Comparison of ENCODE assay signal across 9 mouse cellular contexts in genomic region chr19:43525566-43525965, GRCm38 (mm10). TPM values are rescaled to one million over a fixed set of nuclear protein-coding genes. Genes with fewer than 3 reads are reported as not detected.
DNase-seq lines count a peak whose midpoint lies in the region; ATAC-seq and TF ChIP-seq lines count a peak whose summit lies in the region.
"Had no signal": no experiment of that assay in that cellular context is flagged by ENCODE, and none has a peak within 500 bp of the region (broad histone marks: within the 10 kb centered on the region; RNA-seq: fewer than 3 reads in every experiment).

No protein-coding gene starts in this region.

- 82% methylated on average over 7 of the region's 7 CpGs for WGBS in kidney, adult 2 months
- 91% methylated on average over 7 of the region's 7 CpGs for WGBS in embryonic facial prominence, embryonic 12.5 days
- 92% methylated on average over 7 of the region's 7 CpGs for WGBS in hindbrain, embryonic 12.5 days
- 94% methylated on average over 7 of the region's 7 CpGs for WGBS in midbrain, embryonic 11.5 days

- no peaks in the 10 kb centered on the region for H3K36me3 ChIP-seq in kidney, adult 2 months (ENCODE audit: control insufficient read depth, insufficient read depth, low read length)
- H3K36me3 ChIP-seq in embryonic facial prominence, embryonic 12.5 days = no peaks in the 10 kb centered on the region
- no peaks in the 10 kb centered on the region for H3K36me3 ChIP-seq in hindbrain, embryonic 12.5 days
- H3K36me3 ChIP-seq in midbrain, embryonic 11.5 days (ENCODE audit: control insufficient read depth, insufficient read depth, low read length) = no peaks in the 10 kb centered on the region
- H3K36me3 ChIP-seq: limb, embryonic 15.5 days had no signal

- peak overlapping the region; percentile 62; the same call in 1 of the 2 replicates for H3K9ac ChIP-seq in embryonic facial prominence, embryonic 12.5 days
- H3K9ac ChIP-seq in hindbrain, embryonic 12.5 days = no peak overlapping the region
- no peak overlapping the region for H3K9ac ChIP-seq in midbrain, embryonic 11.5 days (ENCODE audit: low read length)

- peak overlapping the region; percentile 58; the same call in 1 of the 2 replicates for H3K4me2 ChIP-seq in embryonic facial prominence, embryonic 12.5 days (replicated peaks)
- H3K4me2 ChIP-seq in hindbrain, embryonic 12.5 days (replicated peaks) = peak overlapping the region; percentile 72
- peak overlapping the region; percentile 68; the same call in 1 of the 2 replicates for H3K4me2 ChIP-seq in midbrain, embryonic 11.5 days

- no peaks in the 10 kb centered on the region for H3K27me3 ChIP-seq in kidney, adult 2 months (replicated peaks; ENCODE audit: control insufficient read depth, insufficient read depth, low read length)
- H3K27me3 ChIP-seq in embryonic facial prominence, embryonic 12.5 days = 0 out of 2 replicates have a peak, but pooled peaks cover 4% of the 10 kb centered on the region
- peaks cover 12% of the 10 kb centered on the region for H3K27me3 ChIP-seq in hindbrain, embryonic 12.5 days
- no peaks in the 10 kb centered on the region for H3K27me3 ChIP-seq in midbrain, embryonic 11.5 days (ENCODE audit: control insufficient read depth, insufficient read depth, low read length)
- H3K27me3 ChIP-seq: limb, embryonic 15.5 days had no signal

- TF ChIP-seq POLR2A in kidney, adult 2 months (IDR thresholded peaks at IDR 0.05; ENCODE audit: low read depth, low read length) = no peak

- TF ChIP-seq CTCF in kidney, adult 2 months (conservative IDR thresholded peaks at IDR 0.05; ENCODE audit: insufficient read depth, insufficient read length, low read depth, low read length) = no peak

- ATAC-seq in embryonic facial prominence, embryonic 12.5 days (ENCODE audit: insufficient number of reproducible peaks, insufficient read depth, low FRiP score, low TSS enrichment) = no peak
- no peak for ATAC-seq in hindbrain, embryonic 12.5 days (ENCODE audit: low FRiP score)
- ATAC-seq in midbrain, embryonic 11.5 days (ENCODE audit: low FRiP score) = no peak

- H3K27ac ChIP-seq in kidney, adult 2 months (ENCODE audit: insufficient read depth, low read depth, low read length) = peak overlapping the region; percentile 97
- H3K27ac ChIP-seq in embryonic facial prominence, embryonic 12.5 days = no peak overlapping the region
- no peak overlapping the region for H3K27ac ChIP-seq in hindbrain, embryonic 12.5 days
- H3K27ac ChIP-seq in midbrain, embryonic 11.5 days (ENCODE audit: low read depth, low read length) = no peak overlapping the region

- H3K4me1 ChIP-seq in kidney, adult 2 months (ENCODE audit: control insufficient read depth, insufficient read depth, low read length) = peaks cover 19% of the 10 kb centered on the region
- peaks cover 19% of the 10 kb centered on the region; the same call in 1 of the 2 replicates for H3K4me1 ChIP-seq in embryonic facial prominence, embryonic 12.5 days
- peaks cover 31% of the 10 kb centered on the region for H3K4me1 ChIP-seq in hindbrain, embryonic 12.5 days
- peaks cover 18% of the 10 kb centered on the region for H3K4me1 ChIP-seq in midbrain, embryonic 11.5 days (ENCODE audit: control insufficient read depth, insufficient read depth, low read length)

- no peak overlapping the region for H3K4me3 ChIP-seq in kidney, adult 2 months (ENCODE audit: insufficient read depth, low read depth, low read length)
- H3K4me3 ChIP-seq in embryonic facial prominence, embryonic 12.5 days = no peak overlapping the region
- H3K4me3 ChIP-seq in hindbrain, embryonic 12.5 days = no peak overlapping the region
- no peak overlapping the region for H3K4me3 ChIP-seq in midbrain, embryonic 11.5 days (ENCODE audit: low read depth, low read length)

- no peaks in the 10 kb centered on the region for H3K9me3 ChIP-seq in embryonic facial prominence, embryonic 12.5 days
- H3K9me3 ChIP-seq in hindbrain, embryonic 12.5 days (replicated peaks) = no peaks in the 10 kb centered on the region
- no peaks in the 10 kb centered on the region for H3K9me3 ChIP-seq in midbrain, embryonic 11.5 days (ENCODE audit: control insufficient read depth, low read length)
- H3K9me3 ChIP-seq: limb, embryonic 15.5 days had no signal

- DNase-seq in kidney, adult 2 months = no peak
- DNase-seq in kidney, postnatal 25 days = no peak
- DNase-seq in midbrain, embryonic 11.5 days (ENCODE audit: low spot score, missing footprints) = no peak
- DNase-seq in frontal cortex, postnatal 25 days (ENCODE audit: low spot score in 2 of 2) = no peak
- no peak for DNase-seq in right cerebral cortex, postnatal 25 days
- no peak for DNase-seq in thymus, postnatal 36 days

RNA-seq across cellular contexts. Expression of gene Got1, which starts 1.2 kb away (rescaled TPM):
- 107 and 118 TPM in 2 replicates for polyA plus RNA-seq in kidney, adult 2 months (2012; rRNA removed)
- 42.9 and 44.1 TPM in 2 replicates for polyA plus RNA-seq in embryonic facial prominence, embryonic 12.5 days (2016; fragmentation: Nextera tagmentation; extraction: Ambion mirVana)
- 54.9 and 58.5 TPM in 2 replicates for polyA plus RNA-seq in hindbrain, embryonic 12.5 days (2016; fragmentation: Nextera tagmentation; extraction: Ambion mirVana)
- 46.6 and 47.0 TPM in 2 replicates for polyA plus RNA-seq in midbrain, embryonic 11.5 days (2014; fragmentation: Nextera tagmentation; extraction: Ambion mirVana)
